Mouse (Mus musculus): Measurements from ENCODE around the gene Stra6.
A peak's percentile ranks its signal among the peaks of the same experiment; 100 is the strongest.

The Stra6 gene

DNA sequence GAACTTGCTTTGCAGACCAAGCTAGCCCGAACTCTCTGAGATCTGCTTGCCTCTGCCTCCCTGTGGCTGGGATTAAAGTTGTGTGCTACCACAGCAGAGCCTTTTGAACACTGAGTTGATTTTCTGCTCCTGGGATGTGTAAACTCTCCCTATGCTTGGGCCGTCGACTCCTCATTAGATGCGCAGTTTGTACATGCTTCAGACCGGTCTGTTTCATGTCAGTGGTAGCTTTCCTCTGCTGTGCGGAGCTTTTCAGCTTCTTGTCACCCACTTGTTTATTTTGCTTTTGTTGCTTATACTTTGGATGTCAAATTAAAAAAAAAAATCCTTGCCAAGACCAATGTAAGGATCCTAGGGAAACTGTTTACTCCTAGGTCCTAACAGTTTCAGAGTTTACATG lies 32.4 kb downstream of the Stra6 start:
- DNase-seq (ENCODE audit: extremely low spot score, low spot score) = no peak

DNA sequence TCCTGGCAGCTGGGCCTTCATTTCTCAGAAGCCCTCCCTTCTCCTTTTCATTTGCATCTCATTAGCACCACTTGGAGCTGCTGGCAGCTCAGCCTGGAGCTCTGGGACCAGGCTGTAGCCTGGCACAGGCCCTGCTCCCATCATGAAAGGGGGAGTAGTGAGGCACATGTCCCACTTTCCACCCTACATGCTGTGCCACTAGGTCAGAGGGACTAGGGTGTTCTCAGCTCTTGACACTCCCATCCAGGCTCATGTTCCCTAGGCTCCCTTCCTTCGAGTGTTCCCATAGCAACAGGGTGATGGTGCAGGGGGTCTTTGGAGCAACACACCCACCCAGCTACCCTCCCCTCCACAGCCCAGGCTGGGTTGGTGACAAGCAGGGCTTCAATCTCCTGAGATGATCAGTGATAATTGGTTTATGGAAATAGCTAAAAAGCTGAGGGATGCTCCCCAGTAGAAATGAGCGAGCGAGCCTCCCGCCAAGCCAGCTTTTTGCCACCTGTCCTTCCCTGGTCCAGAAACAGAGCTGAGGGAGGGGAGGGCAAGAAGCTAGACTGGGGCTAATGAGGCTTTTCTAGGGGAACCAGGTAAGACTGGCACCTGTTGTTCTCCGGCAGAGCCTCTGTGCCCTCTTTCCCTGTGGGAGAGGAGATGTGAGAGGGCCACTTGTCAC lies 33.2 kb downstream of the Stra6 start:
- no peak for DNase-seq (ENCODE audit: extremely low spot score, low spot score)

DNA sequence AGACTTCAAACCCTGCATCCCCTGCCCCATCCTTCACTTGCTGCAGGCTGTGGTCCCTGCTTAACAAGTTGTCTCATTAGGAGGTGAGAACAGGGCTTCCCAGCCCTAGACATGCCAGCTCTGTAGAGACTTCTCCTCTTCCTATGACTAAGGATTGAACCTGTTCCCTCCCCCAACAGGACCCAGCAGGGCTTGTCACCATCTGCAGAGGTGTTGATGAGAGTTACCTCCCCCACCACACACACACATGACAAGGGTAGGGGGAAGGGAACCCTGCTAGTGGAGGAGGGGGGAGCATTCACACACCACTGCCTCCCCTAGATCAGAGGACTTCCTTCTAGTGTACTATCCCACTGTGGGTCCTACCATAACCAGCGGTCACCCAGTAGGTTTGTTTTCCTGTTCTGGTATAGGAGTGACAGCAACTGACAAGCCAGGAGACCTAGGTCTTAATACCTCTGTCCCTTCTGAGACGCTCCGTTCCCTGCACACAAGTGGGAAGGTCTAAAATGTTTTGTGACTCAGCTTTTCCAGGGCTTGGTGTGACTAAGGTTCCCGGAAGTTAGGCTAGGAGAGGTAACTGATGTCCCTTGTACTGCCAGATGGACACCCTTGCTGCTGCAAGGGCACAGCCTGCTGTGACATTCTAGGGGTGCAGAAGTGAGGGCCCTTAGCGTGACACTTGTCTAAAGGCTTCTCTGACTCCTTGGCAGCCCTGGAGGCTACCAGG lies 36.4 kb downstream of the Stra6 start:
- DNase-seq (ENCODE audit: extremely low spot score, low spot score) = no peak

DNA sequence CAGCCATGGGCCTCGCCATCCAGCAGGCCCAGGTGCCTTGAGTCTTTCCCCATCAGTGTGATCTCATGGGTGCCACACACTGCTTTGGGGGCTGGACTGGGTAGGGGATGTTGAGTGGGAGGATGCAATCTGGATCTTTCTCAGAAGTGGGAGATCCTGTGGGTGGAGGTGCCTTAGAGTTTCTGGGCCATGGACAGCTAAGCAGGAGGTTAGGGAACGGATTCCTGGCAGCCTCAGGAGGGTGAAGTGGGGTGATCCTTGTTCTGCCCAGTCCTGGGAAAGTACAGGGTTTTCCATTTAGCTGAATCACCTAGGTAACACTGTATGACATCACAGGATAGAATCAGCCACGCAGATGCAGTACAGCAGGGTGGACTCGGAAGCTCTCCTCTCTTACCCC lies 38.4 kb downstream of the Stra6 start:
- DNase-seq (ENCODE audit: extremely low spot score, low spot score) = no peak

DNA sequence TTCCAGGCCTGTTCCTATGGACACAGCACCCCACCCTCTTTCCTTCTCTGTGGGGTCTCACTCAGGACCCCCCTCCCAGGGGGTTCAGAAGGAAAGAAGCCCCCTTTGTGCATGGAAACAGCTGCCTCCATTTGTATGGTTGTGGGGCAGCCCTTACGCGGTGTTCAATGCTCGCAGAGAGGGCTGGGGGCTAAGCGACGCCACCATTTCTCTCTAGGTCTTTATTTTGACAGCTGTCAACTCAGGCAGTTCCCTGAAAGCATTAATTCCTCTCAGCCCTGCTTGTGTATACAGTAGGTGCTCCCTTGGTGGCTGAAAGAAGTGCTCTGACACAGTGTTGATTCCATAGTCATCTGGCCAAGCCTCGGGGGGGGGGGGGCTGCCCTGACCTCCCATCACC lies 40.1 kb downstream of the Stra6 start:
- DNase-seq (ENCODE audit: extremely low spot score, low spot score) = no peak

DNA sequence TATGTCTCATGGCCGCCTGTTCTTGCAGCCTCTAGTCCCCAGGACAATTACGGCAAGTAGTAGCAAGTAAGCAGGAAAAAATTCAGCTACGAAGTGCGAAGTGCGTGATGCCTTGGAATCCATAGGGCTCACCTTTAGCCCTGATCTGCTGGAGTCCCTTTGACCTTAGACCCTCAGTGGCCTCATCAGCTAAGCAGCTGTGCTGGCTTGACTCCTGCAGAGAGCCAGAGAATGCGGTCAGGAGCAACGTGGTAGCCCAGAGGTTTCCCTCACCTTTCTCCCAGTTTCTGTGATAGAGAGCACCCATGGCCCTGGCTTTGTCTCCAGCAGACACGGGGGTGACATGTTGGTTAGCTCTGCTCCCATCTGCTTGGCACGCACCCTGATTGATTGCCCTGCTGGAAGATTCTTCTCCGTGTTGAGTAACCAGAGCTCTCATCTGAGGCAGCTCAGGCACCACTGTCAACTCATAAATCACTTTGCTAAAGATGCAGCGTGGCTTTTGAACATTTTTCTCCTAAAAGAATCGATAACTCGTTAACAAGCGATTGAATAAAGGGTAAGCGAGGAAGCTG lies 42.1 kb downstream of the Stra6 start:
- DNase-seq (ENCODE audit: extremely low spot score, low spot score) = peak; percentile 47

DNA sequence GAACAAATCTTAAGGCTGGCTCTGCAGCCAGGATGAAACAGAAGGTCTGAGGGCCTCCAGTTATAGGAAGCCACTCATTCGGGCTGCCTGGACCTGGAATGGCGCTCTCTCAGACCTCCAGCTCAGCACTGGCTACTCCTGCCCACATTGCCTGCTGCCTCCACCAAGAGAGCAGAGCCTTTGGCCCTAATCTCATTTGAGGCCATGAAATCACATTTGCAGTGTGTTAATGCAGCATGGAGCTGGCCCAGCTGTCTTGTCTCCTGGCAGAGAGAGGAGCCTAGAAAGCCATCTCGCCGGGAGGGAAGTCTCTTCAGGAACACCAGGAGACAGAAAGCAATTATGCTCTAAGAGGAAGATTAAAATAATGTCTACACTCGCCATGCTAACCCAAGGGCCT lies 43.9 kb downstream of the Stra6 start:
- DNase-seq (ENCODE audit: extremely low spot score, low spot score) = no peak

DNA sequence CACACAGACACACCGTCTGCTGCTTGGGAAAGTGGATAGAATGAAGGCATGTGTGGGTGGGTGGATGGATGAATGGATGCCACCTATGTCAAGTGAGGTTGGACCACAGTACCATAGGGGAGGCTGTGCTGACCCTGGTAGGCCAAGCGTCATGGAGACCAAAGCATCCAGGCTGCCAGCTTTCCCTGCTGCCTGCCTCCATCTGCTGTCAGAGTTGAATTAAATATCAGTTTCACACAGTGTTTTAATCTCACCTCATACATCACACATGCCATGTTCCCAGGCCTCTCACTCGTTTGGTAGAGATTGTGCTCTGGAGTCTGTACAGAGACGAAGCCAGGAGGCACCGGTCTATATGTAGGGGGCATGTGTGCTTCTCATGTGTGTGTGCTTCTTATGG lies 47.2 kb downstream of the Stra6 start:
- no peak for DNase-seq (ENCODE audit: extremely low spot score, low spot score)

DNA sequence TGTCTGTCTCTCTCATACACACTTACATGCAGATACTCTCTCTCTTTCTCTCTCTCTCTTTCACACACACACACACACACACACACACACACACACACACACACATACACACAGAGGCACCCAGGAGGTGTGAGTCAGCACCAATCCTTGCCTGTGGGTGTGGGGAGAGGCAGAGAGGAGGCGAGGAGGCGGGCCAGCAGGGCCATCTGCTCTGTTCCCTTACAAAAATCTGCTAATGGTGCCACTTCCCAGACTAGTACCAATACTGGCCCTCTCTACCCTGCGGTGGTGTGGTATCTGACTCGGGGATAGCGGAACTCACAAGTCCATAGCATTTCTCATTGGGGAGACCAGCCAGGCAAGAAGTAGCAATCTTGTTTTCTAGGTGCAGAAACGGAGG lies 47.8 kb downstream of the Stra6 start:
- DNase-seq (ENCODE audit: extremely low spot score, low spot score) = no peak

DNA sequence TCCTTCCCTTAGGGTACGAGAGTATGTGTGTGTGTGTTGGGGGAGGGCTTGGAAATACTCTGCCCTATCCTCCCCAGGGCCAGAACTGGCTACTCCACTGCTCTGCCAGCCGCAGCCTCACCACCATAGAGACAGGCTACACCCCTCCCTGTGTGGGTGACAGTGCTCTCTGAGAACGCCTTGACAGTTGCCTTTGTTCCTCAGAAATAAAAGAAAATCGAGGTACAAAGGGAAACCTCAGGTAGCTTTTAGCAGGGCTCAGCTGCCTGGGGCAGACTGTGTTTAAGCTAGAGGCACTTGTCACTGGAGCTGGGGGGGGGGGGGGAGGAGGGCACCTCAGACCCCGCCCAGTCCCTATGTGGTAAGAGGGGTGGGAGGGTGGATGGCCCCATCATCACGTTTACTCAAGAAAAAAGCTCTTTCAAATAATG lies 48.7 kb downstream of the Stra6 start:
- DNase-seq (ENCODE audit: extremely low spot score, low spot score) = no peak

DNA sequence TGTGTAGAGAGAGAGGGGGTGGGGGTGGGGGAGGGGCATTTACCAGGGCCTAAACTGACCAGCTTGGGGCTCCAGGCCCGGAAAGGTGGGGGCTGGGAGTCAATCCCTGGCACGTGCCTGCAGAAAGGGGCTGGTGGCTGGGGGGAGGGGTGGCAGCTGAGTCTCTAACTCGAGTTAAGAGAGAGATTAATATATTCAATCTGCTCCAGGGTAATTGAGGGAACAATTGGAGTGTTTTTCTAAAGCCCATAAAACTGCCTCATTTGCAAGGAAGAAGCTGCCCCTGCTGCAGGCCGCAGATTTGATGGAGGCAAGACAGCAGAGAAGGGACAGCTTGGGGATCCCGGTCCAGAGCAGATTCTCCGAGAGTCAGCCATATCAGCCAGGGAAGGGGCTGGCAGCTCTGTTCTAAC lies 49.3 kb downstream of the Stra6 start:
- DNase-seq (ENCODE audit: extremely low spot score, low spot score) = peak; percentile 78

DNA sequence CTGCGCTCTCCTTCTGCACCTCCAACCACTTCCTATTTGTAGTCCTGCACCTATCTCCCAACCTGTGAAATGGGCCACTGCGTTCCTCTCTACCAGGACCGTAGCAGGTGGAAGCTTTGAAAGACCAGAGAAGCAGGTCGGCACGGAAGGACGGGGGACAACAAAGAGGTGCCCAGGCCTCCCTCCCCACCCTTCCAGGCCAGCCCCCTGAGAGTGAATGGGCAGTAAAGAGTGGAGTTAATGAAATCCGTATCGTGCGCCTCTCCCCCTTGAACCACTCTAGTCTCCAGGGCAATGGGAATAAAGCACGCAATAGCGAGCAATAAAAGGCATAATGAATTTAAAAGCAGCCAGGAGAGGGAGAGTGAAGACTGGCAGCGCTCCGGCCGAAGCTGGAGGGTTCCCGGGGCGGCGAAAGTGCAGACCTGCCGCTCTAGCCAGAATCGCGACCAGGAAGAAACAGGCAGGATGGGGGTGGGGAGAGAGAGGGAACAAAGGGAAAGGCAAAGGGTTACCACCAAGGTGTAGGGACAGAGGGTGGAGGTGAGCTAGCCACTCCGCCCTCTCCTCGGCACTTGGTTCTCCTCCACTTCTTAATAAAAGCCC lies 49.8 kb downstream of the Stra6 start:
- peak; percentile 61 for DNase-seq (ENCODE audit: extremely low spot score, low spot score)

DNA sequence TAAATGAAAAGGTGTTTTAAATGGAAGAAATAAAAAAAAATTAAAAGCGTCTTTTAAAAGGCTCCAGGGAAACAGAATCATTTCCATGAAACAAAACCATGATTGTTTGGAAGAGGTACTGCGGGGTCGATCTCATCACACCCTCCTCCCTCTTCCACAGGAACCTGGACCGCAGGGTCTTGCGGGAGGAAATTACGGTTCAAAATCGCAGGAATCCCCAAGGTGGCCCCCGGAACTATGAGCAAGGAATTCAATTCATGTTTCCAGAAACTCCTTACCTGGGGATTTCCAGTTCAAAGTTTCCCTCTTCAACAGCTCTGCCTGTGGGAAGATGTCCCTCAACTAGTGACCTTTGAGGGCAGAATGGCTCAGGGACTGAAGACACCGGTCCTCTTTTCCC lies 50.4 kb downstream of the Stra6 start:
- DNase-seq (ENCODE audit: extremely low spot score, low spot score) = no peak

DNA sequence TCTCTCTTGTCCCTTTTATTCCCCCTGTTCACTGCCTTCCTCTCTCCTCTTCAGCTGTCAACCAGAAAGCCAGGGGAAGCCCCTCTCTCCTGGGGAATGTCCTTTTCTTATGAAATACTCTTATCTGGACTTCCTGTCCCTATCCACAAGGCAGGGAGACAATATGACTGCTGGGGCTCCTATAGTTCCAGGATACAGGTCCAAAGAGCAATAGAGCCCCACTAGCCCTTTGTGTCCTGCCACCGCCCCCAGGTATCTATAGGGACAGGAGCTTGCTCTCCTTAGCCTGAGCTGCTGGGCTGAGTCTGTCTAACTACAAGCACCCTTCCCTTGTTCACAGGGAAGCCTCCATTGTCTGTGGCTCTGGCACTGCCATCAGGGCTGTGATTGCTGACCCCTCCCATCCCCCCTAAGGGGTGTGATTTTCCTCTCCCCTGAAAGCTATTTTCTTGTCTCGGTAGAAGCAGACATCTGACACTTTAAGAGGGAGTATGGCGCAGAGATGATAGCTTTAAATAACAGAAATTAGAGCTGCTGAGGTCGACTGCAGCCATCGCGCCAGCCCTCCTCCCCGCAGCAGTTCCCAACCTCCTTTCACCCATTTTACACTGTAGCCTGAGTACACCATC lies 51.8 kb downstream of the Stra6 start:
- DNase-seq (ENCODE audit: extremely low spot score, low spot score) = no peak

DNA sequence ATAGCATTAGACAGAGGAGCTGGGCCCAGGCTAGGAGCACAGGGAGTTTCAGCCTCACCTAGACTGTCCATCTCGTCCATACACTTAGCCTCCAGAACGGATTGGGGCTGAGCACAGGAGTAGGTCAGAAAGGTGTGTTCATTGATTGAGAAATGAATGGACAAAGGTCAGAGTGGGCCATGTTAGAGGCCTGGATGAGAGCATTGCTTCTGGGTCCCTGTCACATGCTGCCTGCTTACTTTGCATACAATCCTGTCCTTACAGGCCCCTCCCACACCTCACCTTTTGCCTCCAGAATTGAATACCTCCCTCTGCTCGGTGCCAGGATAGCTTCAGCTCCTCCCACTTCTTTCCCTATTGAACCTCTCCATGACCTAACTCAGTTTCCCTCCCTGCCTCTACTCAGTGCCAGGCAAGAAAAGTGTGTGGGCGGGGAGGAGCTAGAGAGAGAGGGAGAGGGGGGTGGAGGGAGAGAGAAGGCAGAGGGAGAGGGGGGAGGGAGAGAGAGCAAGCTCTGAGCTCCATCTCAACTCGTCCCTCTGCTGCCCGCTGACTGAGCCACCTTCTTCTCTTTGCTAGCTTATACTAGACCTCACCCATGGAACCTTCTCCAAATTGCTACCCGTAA lies 52.5 kb downstream of the Stra6 start:
- DNase-seq (ENCODE audit: extremely low spot score, low spot score) = no peak

DNA sequence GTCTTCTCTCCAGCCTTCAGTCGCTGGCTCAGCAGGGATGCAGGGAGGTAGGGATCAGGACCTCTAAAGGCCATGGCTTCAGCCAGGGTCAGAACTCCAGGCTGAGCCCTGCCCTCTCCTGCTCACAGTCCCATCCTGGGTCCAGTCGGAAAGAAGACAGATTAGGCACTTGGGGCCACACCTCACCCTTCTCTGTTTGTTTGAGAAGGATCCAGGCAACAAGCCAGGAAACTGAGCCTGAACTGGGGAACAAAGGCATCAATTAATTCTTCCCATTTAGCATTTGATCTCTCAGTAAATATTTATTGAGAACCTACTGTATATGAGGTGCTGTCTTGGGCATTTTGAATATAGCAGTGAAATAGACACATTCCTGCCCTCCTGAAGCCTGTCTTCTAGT lies 55.1 kb downstream of the Stra6 start, which contains the start of gene Ccdc33:
TSS of gene Ccdc33 (minus strand) at position 153 of the 400 bp plus-strand sequence.
- no peak for DNase-seq (ENCODE audit: extremely low spot score, low spot score)

DNA sequence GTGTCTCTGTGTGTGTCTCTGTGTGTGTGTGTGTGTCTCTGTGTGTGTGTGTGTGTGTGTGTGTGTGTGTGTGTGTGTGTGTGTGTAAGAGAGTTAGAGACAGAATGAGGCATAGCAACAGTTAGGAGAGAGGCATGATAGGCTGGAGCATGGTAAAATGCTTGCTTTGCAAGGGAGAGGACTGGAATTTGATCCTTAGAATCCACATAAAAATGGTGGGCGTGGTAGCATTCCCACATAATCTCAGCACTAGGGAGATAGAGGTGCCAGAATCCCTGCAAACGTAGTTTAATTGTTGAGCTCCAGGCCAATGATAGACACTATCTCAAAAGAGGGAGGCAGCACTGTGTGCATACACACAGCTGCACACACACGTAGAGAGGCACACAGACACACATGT lies 61.5 kb downstream of the Stra6 start:
- no peak for DNase-seq (ENCODE audit: extremely low spot score, low spot score)

DNA sequence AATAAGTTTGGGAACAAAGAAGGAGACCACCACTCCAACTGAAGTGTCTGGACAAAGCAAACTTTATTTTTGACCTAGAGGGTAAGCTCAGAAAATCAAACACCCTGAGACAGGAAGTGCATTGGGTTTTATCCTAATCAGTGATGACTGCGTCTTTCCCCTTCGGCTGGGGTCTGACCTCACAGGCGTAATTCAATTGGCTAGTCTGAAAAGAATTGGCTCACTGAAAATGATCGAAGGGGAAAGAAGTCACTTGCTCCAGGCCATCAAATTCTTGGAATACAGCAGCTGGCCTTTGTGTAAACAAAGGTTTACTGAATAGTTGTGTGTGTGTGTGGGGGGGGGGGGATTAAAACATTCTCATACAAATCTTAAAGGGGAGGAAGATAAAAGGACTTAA lies 62.2 kb downstream of the Stra6 start:
- no peak for DNase-seq (ENCODE audit: extremely low spot score, low spot score)

DNA sequence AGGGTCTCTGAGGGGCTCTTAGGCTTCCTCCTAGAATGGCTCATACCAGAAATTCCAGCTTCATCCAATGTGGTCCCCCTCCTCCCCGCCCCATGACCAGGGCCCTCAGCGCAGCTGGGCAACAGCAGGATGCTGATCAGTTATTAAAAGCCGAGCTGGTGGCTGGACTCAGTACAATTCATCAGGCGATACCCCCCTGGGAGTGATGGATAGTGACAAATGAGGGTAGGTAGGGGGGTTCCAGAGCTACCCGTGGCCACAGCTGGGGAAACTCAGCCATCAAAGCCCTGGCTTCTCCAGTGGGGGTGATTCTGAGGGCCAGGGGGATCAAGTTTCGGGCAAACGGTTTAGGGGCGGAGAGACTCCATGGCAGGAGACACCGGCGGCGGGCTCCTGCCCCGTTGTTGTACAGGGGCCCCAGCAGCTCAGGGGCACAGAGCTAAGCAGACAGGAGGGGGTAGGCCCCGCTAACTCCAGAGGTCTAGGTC lies 65.4 kb downstream of the Stra6 start:
- peak; percentile 82 for DNase-seq (ENCODE audit: extremely low spot score, low spot score)

DNA sequence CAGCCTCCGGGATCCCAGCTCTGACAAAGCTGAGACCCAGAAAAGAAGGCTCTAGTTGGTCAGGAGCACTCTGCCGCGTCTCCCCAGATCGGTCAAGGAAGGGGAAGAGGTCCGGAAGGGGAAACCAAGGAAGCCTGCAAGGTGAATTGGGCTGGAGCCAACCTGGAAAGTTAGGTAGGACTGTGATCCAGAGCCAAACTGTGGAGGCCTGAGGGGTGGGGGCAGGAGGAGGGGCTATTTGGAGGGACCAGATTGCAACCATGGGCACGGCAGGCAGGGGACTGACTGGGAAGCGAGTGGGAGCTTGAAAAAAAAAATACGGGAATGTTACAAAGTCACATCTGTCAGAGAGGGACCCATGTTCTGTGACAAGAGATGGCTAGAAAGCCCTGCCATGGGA lies 65.9 kb downstream of the Stra6 start:
- no peak for DNase-seq (ENCODE audit: extremely low spot score, low spot score)

DNA sequence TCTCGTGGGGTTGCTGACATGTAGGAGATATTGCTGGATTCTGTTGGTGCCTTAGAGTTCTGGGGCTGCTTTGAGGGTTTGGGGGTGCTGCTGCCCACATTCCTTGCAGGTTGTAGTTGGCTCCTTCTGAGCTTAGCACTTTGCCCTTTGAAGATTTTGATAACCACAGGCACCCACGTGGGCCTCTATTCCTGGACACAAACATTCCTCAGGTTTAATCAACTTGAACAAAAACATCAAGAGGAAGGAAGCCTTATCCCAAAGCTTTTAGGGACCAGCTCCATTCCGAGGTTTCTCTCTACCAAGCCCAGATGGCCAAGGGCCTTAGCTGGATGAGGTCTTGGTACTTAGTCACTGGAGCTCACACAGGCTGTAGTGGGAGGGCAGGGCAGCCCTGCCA lies 67.3 kb downstream of the Stra6 start:
- no peak for DNase-seq (ENCODE audit: extremely low spot score, low spot score)
